Mouse (Mus musculus) limb, embryonic 14.5 days (tissue): ENCODE results near the gene Tesmin. TPM values are rescaled to one million over a fixed set of nuclear protein-coding genes. Genes with fewer than 3 reads are reported as not detected.

Source experiments
- ATAC-seq: fragments of 200-750 bp; cut with Nextera tagmentation; 2 replicates; pipeline ENCODE4 v1.8.0; 2017; ENCODE audit warnings: low read depth, moderate number of reproducible peaks, moderate TSS enrichment; ENCODE audit not compliant: low FRiP score
- DNase-seq: peaks from one replicate; pipeline ENCODE4 v3.0.0-alpha.2; 2015; ENCODE audit warnings: low spot score
- H3K27ac ChIP-seq: fragments of 300-500 bp; sonication (generic); replicated peaks from 2 replicates; pipeline ENCODE4 v1.5.1; 2014; ENCODE audit warnings: low read depth, mild to moderate bottlenecking, low read length, moderate library complexity, mixed read lengths
- H3K27me3 ChIP-seq: fragments of 300-500 bp; sonication (generic); 2 replicates; pipeline ENCODE4 v1.6.1; 2014; ENCODE audit warnings: low read length, mixed read lengths; ENCODE audit not compliant: control insufficient read depth, insufficient read depth
- H3K36me3 ChIP-seq: fragments of 300-500 bp; sonication (generic); 2 replicates; pipeline ENCODE4 v1.6.1; 2014; ENCODE audit warnings: mild to moderate bottlenecking, low read length, moderate library complexity, mixed read lengths; ENCODE audit not compliant: control insufficient read depth, insufficient read depth
- H3K4me1 ChIP-seq: fragments of 300-500 bp; sonication (generic); 2 replicates; pipeline ENCODE4 v1.6.1; 2014; ENCODE audit warnings: antibody characterized with exemption, low read length, mixed read lengths; ENCODE audit not compliant: control insufficient read depth, insufficient read depth
- H3K4me2 ChIP-seq: fragments of 300-500 bp; sonication (generic); replicated peaks from 2 replicates; pipeline ENCODE4 v1.6.1; 2014; ENCODE audit warnings: low read depth, mild to moderate bottlenecking, low read length, moderate library complexity; ENCODE audit not compliant: severe bottlenecking
- H3K4me3 ChIP-seq: fragments of 300-500 bp; sonication (generic); replicated peaks from 2 replicates; pipeline ENCODE4 v1.5.1; 2014; ENCODE audit warnings: low read length
- H3K9ac ChIP-seq: fragments of 300-500 bp; sonication (generic); 2 replicates; pipeline ENCODE4 v1.6.1; 2014; ENCODE audit warnings: mild to moderate bottlenecking, low read depth, low read length, moderate library complexity; ENCODE audit not compliant: severe bottlenecking
- H3K9me3 ChIP-seq: fragments of 300-500 bp; sonication (generic); 2 replicates; pipeline ENCODE4 v1.6.1; 2016; ENCODE audit warnings: low read length; ENCODE audit not compliant: control insufficient read depth
- POLR2A ChIP-seq: fragments of 200-500 bp; IDR thresholded peaks from 2 replicates; pipeline ENCODE4 v1.8.0; 2012; ENCODE audit warnings: inconsistent platforms, mild to moderate bottlenecking, moderate library complexity, borderline replicate concordance; ENCODE audit not compliant: insufficient read depth, insufficient read length; ENCODE audit errors: extremely low read depth
- WGBS: fragments of 180-500 bp; shearing (Covaris S2); extraction: QIAGEN DNeasy Blood & Tissue Kit; methylation state at CpG from one replicate; pipeline ENCODE4 v1.1.7; 2014; 5-methylcytosine and 5-hydroxymethylcytosine counted together
- polyA plus RNA-seq, 2 experiments: library from polyadenylated mRNA; depleted of rRNA in 1 of 2; stranded (reverse) in 1 of 2; unstranded in 1 of 2; fragments of >200 nt; fragmentation: Nextera tagmentation in 1 of 2; extraction: Ambion mirVana in 1 of 2; gene quantifications; 2 replicates each; pipeline versions ENCODE4 v1.2.1 to v1.2.3; 2012 to 2014

The Tesmin gene
- polyA plus RNA-seq, 2 experiments = 0.29 to 0.34 TPM

- DNase-seq = no peak
- ATAC-seq = no peak
- Histone ChIP-seq H3K4me3 (no peak overlapping the region), H3K27ac (no peak overlapping the region), H3K4me2 (no peak overlapping the region), H3K36me3 (no peaks in the 10 kb centered on the region), H3K4me1 (no peaks in the 10 kb centered on the region), H3K27me3 (no peaks in the 10 kb centered on the region), H3K9ac (no peak overlapping the region), H3K9me3 (no peaks in the 10 kb centered on the region)
- no peak for TF ChIP-seq POLR2A
- WGBS = 72% methylated on average over 6 of the region's 6 CpGs
Observed at GRCm38 (mm10) chr19:3402390-3402789, 13.7 kb downstream of the Tesmin start.

DNA sequence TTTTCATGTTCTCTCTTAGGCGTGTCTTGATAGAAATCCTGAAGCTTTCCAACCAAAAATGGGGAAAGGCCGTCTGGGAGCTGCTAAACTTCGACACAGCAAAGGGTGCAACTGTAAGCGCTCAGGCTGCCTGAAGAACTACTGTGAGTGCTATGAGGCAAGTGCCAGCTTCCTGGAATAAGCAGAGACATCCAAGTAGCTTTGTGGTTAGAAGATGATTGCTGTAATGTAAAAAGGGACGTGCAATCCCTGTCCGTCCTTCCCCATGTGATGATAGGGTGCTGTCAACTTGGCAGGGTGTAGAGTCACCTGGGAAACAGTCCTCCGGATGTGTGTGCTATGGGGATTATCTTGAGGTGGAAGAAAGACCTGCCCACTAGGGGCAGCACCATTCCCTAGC is 15.4 kb downstream of the Tesmin start:
- Histone ChIP-seq H3K4me3 (no peak overlapping the region), H3K9ac (no peak overlapping the region), H3K36me3 (no peaks in the 10 kb centered on the region), H3K4me2 (no peak overlapping the region), H3K4me1 (no peaks in the 10 kb centered on the region), H3K27me3 (no peaks in the 10 kb centered on the region), H3K27ac (no peak overlapping the region), H3K9me3 (no peaks in the 10 kb centered on the region)
- 80% methylated on average over 7 of the region's 7 CpGs for WGBS
- DNase-seq (no peak), ATAC-seq (no peak)
- no peak for TF ChIP-seq POLR2A

GRCm38 (mm10) chr19:3405531-3406281 is 17.0 kb downstream of the Tesmin start:
- Histone ChIP-seq H3K4me2 (no peak overlapping the region), H3K4me3 (no peak overlapping the region), H3K27ac (no peak overlapping the region), H3K36me3 (no peaks in the 10 kb centered on the region), H3K4me1 (no peaks in the 10 kb centered on the region), H3K9me3 (no peaks in the 10 kb centered on the region), H3K9ac (no peak overlapping the region), H3K27me3 (no peaks in the 10 kb centered on the region)
- ATAC-seq = no peak
- no peak for TF ChIP-seq POLR2A
- WGBS = 52% methylated on average over 1 of the region's 1 CpGs
- DNase-seq = no peak

GRCm38 (mm10) chr19:3414268-3414733 is 25.6 kb downstream of the Tesmin start, which contains the start of gene Gal:
TSS of gene Gal (minus strand) at chr19:3414544.
- no peak within 1 kb of the TSS for H3K27ac ChIP-seq
- no peak for TF ChIP-seq POLR2A
- peak within 1 kb of the TSS; percentile 56 for H3K4me2 ChIP-seq
- WGBS = 3% methylated on average over 29 of the region's 37 CpGs
- peak within 1 kb of the TSS; percentile 26; the same call in 1 of the 2 replicates for H3K9ac ChIP-seq
- no peak for DNase-seq
- H3K9me3 ChIP-seq = no peaks in the 10 kb centered on the region
- peaks cover 18% of the 10 kb centered on the region; the same call in 1 of the 2 replicates for H3K27me3 ChIP-seq
- H3K36me3 ChIP-seq = no peaks in the 10 kb centered on the region
- H3K4me1 ChIP-seq = no peaks in the 10 kb centered on the region; the same call in 1 of the 2 replicates
- ATAC-seq = no peak
- peak within 1 kb of the TSS; percentile 36 for H3K4me3 ChIP-seq

GRCm38 (mm10) chr19:3419251-3419650 is 30.6 kb downstream of the Tesmin start:
- Histone ChIP-seq H3K4me2 (no peak overlapping the region), H3K27me3 (peaks cover 6% of the 10 kb centered on the region; the same call in 1 of the 2 replicates), H3K9ac (no peak overlapping the region), H3K4me3 (no peak overlapping the region), H3K36me3 (no peaks in the 10 kb centered on the region), H3K4me1 (no peaks in the 10 kb centered on the region; the same call in 1 of the 2 replicates), H3K27ac (no peak overlapping the region), H3K9me3 (no peaks in the 10 kb centered on the region)
- DNase-seq = no peak
- no peak for ATAC-seq
- no peak for TF ChIP-seq POLR2A
- WGBS = 52% methylated on average over 5 of the region's 5 CpGs
